Mouse (Mus musculus): ENCODE data around the gene Robo4. TPM values are rescaled to one million over a fixed set of nuclear protein-coding genes. Genes with fewer than 3 reads are reported as not detected.

The Robo4 gene
- polyA plus RNA-seq, 1 experiment from 2014 or later, result 6.5 TPM

DNA sequence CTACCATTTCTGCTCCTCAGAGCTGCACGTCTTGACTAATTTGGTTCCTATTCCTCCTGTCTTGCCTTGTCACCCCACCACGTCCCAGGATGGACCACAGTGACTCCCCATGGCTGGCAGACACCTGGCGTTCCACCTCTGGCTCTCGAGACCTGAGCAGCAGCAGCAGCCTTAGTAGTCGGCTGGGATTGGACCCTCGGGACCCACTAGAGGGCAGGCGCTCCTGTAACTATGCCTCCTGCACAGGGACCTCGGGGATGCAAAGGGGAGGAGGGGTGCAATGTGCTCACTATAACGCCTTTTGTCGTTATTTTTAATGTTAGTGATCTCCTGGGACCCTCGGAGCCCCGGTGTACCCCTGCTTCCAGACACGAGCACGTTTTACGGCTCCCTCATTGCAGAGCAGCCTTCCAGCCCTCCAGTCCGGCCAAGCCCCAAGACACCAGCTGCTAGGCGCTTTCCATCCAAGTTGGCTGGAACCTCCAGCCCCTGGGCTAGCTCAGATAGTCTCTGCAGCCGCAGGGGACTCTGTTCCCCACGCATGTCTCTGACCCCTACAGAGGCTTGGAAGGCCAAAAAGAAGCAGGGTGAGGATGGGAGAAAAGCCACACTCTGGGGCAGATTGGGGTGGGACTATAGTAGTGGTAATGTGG is 6.3 kb downstream of the Robo4 start:
- Histone ChIP-seq H3K9ac (no peak overlapping the region; the same call in 1 of the 2 replicates), H3K4me1 (replicated peaks) (peaks cover 11% of the 10 kb centered on the region), H3K4me2 (peak overlapping the region; percentile 44), H3K27me3 (0 out of 2 replicates have a peak, but pooled peaks cover 3% of the 10 kb centered on the region), H3K36me3 (no peaks in the 10 kb centered on the region), H3K4me3 (peak overlapping the region; percentile 15), H3K9me3 (no peaks in the 10 kb centered on the region), H3K27ac (no peak overlapping the region)
- peak; percentile 71 for ATAC-seq (ENCODE audit: low FRiP score)
- 8% methylated on average over 19 of the region's 19 CpGs for WGBS

GRCm38 (mm10) chr9:37409698-37410445 is 8.2 kb downstream of the Robo4 start:
- Histone ChIP-seq H3K27me3 (0 out of 2 replicates have a peak, but pooled peaks cover 3% of the 10 kb centered on the region), H3K4me1 (replicated peaks) (peaks cover 11% of the 10 kb centered on the region), H3K4me3 (no peak overlapping the region), H3K9ac (no peak overlapping the region), H3K9me3 (no peaks in the 10 kb centered on the region), H3K27ac (no peak overlapping the region), H3K4me2 (no peak overlapping the region), H3K36me3 (no peaks in the 10 kb centered on the region)
- ATAC-seq (ENCODE audit: low FRiP score), result no peak
- 78% methylated on average over 8 of the region's 8 CpGs for WGBS

DNA sequence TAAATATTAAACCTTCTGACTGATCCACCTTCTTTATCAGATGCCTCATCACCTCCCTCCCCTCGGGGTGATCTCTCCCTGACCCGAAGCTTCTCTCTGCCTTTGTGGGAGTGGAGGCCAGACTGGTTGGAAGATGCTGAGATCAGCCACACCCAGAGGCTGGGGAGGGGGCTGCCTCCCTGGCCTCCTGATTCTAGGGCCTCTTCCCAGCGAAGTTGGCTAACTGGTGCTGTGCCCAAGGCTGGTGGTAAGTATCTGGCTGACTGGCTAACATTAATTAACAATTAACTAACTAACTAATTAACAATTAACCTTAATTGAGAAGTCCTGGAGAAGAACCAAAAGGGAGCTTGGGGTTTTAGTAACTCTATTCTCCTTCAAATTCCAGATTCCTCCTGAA is 11.3 kb downstream of the Robo4 start:
- no peak for ATAC-seq (ENCODE audit: low FRiP score)
- WGBS, result 54% methylated on average over 3 of the region's 3 CpGs
- Histone ChIP-seq H3K36me3 (no peaks in the 10 kb centered on the region), H3K27ac (no peak overlapping the region), H3K9ac (no peak overlapping the region), H3K4me3 (no peak overlapping the region), H3K9me3 (no peaks in the 10 kb centered on the region), H3K4me1 (replicated peaks) (peaks cover 5% of the 10 kb centered on the region), H3K4me2 (no peak overlapping the region), H3K27me3 (0 out of 2 replicates have a peak, but pooled peaks cover 3% of the 10 kb centered on the region)

DNA sequence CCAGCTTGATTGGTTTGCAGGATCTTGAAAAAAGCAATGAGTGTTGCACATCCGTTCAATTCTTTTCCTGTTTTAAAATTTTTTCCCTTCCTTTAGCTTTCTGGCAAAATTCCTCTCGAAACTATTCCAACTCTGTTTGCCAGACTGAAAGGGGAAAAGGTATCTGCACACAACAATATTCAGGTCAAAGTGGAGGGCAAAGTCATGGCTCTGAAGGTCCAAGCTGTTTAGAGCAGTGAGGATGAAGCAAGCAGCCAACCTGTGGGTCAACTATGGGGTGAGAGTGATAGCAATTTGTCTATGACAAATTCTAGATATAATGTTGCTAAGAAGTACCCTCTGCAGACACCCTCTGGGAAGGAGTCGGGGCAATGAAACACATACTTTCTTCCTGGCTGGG is 13.0 kb downstream of the Robo4 start:
- no peak for ATAC-seq (ENCODE audit: low FRiP score)

DNA sequence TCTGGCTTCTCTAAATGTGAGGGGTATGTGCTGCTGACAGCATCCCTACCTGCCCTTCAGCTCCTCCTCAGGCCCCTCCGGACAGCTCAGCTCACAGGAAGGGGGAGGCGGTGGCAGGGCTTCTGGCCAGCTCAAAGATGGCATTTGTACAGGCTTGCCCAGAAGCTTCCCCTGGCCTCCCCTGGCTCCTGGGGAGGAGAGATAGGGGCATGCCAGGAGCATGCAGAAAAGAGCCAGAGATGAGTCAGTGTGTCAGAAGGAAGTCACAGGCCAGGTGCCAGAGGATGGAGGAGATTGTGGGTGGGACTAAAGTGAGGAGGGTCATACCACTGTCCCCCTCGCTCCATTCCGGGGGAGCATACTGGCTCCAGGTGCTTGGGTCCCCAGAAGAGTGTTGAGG is 17.1 kb downstream of the Robo4 start:
- peaks cover 19% of the 10 kb centered on the region; the same call in 1 of the 2 replicates for H3K27me3 ChIP-seq
- H3K9me3 ChIP-seq, result no peaks in the 10 kb centered on the region
- no peaks in the 10 kb centered on the region for H3K36me3 ChIP-seq
- no peak overlapping the region for H3K4me3 ChIP-seq
- no peak overlapping the region for H3K4me2 ChIP-seq
- ATAC-seq (ENCODE audit: low FRiP score), result no peak
- no peak overlapping the region for H3K27ac ChIP-seq
- H3K9ac ChIP-seq, result no peak overlapping the region
- 65% methylated on average over 4 of the region's 4 CpGs for WGBS
- H3K4me1 ChIP-seq (replicated peaks), result peaks cover 3% of the 10 kb centered on the region; the same call in 1 of the 2 replicates

More for the DNA sequence above, 13.0 kb downstream of the Robo4 start:
- Histone ChIP-seq H3K4me2 (no peak overlapping the region), H3K27me3 (0 out of 2 replicates have a peak, but pooled peaks cover 5% of the 10 kb centered on the region), H3K9ac (no peak overlapping the region), H3K36me3 (no peaks in the 10 kb centered on the region), H3K4me3 (no peak overlapping the region), H3K27ac (no peak overlapping the region), H3K9me3 (no peaks in the 10 kb centered on the region), H3K4me1 (replicated peaks) (no peaks in the 10 kb centered on the region)
- 78% methylated on average over 3 of the region's 3 CpGs for WGBS

- no peaks in the 10 kb centered on the region for H3K36me3 ChIP-seq
- WGBS, result 1% methylated on average over 27 of the region's 27 CpGs
- H3K4me2 ChIP-seq, result peak overlapping the region; percentile 52
- peaks cover 3% of the 10 kb centered on the region; the same call in 1 of the 2 replicates for H3K4me1 ChIP-seq (replicated peaks)
- H3K27me3 ChIP-seq, result peaks cover 32% of the 10 kb centered on the region
- no peaks in the 10 kb centered on the region for H3K9me3 ChIP-seq
- peak overlapping the region; percentile 28 for H3K4me3 ChIP-seq
- peak; percentile 88 for ATAC-seq (ENCODE audit: low FRiP score)
- no peak overlapping the region for H3K27ac ChIP-seq
- H3K9ac ChIP-seq, result 0 out of 2 replicates have a peak overlapping the region, but pooled peaks have one; percentile 49
These were observed 19.0 kb downstream of the Robo4 start for GRCm38 (mm10) chr9:37420676-37421075.

DNA sequence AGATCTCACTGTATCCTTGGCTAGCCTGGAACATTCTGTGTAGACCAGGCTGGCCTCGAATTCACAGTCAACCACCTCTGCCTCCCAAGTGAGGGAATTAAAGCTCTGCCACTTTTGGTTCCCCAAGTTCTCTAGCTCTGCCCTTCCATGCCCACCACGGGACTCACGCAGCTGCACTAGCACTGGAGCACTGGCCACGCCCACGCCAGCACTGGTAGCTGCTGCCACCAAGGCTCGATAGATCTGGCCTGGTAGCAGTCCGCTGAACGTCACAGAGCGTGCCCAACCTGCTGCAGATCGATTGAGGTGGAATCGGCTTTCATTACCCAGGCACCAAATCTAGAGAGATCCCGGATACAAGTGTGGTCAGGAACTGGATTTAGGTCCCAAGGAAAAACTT is 19.5 kb downstream of the Robo4 start:
- Histone ChIP-seq H3K36me3 (no peaks in the 10 kb centered on the region), H3K9ac (no peak overlapping the region), H3K4me1 (replicated peaks) (peaks cover 3% of the 10 kb centered on the region; the same call in 1 of the 2 replicates), H3K27ac (no peak overlapping the region), H3K27me3 (peaks cover 32% of the 10 kb centered on the region), H3K4me2 (peak overlapping the region; percentile 52), H3K9me3 (no peaks in the 10 kb centered on the region), H3K4me3 (peak overlapping the region; percentile 28)
- 22% methylated on average over 12 of the region's 12 CpGs for WGBS
- peak; percentile 41; the same call in 1 of the 2 replicates for ATAC-seq (ENCODE audit: low FRiP score)

GRCm38 (mm10) chr9:37429326-37429725 is 27.6 kb downstream of the Robo4 start:
- Histone ChIP-seq H3K4me1 (replicated peaks) (peaks cover 49% of the 10 kb centered on the region), H3K9ac (peak overlapping the region; percentile 11; the same call in 1 of the 2 replicates), H3K9me3 (no peaks in the 10 kb centered on the region), H3K27me3 (peaks cover 84% of the 10 kb centered on the region), H3K4me2 (peak overlapping the region; percentile 77), H3K4me3 (peak overlapping the region; percentile 26), H3K27ac (no peak overlapping the region), H3K36me3 (no peaks in the 10 kb centered on the region)
- 14% methylated on average over 26 of the region's 26 CpGs for WGBS
- ATAC-seq (ENCODE audit: low FRiP score), result no peak

GRCm38 (mm10) chr9:37430582-37430981 is 28.9 kb downstream of the Robo4 start:
- Histone ChIP-seq H3K4me2 (peak overlapping the region; percentile 77), H3K4me1 (replicated peaks) (peaks cover 57% of the 10 kb centered on the region), H3K4me3 (peak overlapping the region; percentile 44), H3K27ac (no peak overlapping the region), H3K9me3 (no peaks in the 10 kb centered on the region), H3K36me3 (no peaks in the 10 kb centered on the region), H3K27me3 (peaks cover 89% of the 10 kb centered on the region), H3K9ac (no peak overlapping the region)
- WGBS, result 1% methylated on average over 12 of the region's 12 CpGs
- ATAC-seq (ENCODE audit: low FRiP score), result peak; percentile 82

DNA sequence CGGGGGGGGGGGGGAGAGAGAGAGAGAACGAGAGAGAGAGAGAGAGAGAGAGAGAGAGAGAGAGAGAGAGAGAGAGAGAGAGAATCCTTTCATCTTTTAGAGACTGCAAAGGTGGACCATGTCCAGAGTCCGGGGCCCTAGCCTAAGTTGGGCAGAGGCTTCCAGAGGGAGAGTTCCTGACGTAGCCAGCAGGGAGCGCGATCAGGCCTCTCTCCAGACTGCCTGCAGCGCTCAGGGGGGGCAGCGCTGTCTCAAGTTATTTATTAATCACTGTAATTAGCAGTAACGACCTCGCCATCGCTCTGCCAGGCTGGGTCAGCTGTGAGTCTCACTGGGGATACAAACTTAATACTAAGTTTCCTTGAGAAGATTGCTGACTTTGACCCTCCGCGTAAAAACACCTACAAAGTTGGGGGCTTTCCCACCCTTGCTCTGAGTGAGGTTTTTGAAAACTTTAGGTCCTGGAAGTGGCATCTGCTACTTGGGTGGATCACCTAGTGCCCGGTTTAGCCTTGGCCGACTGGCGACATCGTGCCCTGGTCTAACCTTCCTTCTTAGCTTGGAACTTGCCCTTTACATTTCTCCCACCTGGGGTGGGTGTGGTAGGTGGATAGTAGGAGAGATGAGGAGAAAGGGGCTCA is 30.4 kb downstream of the Robo4 start:
- peak overlapping the region; percentile 68; the same call in 1 of the 2 replicates for H3K9ac ChIP-seq
- H3K27me3 ChIP-seq, result peaks cover 90% of the 10 kb centered on the region
- peak overlapping the region; percentile 55 for H3K27ac ChIP-seq
- peak overlapping the region; percentile 77 for H3K4me2 ChIP-seq
- H3K4me3 ChIP-seq, result peak overlapping the region; percentile 44
- 1% methylated on average over 16 of the region's 17 CpGs for WGBS
- H3K4me1 ChIP-seq (replicated peaks), result peaks cover 57% of the 10 kb centered on the region
- no peaks in the 10 kb centered on the region for H3K36me3 ChIP-seq
- no peak for ATAC-seq (ENCODE audit: low FRiP score)
- H3K9me3 ChIP-seq, result no peaks in the 10 kb centered on the region

DNA sequence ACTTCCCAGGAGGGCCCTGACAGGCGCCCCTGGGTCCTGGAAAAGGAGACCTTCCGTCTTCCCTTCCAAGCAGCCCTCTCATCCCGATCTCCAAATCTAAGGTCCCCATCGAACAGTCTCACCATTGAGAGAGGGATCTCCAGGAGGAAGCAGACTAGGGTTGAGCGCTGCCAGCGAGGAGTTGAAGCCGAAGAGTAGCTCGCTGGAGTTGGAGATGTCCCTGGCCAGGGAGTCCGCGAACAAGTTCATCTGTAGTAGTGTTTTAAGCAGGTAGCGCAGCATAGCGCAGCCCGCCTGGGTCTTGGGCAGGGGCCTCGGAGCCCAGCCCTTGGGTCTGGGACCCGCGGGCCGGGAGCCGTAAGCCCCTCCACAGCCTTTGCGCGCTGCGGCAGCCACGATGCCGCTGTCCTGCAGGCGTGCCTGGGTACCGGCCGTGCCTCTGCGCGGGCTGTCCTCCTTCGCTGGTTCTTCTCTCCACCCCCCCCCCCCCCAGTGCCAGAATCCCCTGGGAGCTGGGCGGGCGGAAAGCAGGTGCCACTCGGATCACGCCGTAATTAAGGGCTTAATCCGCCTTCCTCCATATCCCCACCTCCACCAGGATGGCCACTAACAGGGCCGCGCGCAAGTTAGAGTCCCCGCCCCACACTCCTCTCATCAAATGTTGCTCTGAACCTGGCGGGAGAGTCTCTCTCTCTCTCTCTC is 31.2 kb downstream of the Robo4 start, which contains the start of gene Robo3:
TSS of gene Robo3 (minus strand) at position 527 of the 702 bp plus-strand sequence.
- peak within 1 kb of the TSS; percentile 68 for H3K9ac ChIP-seq
- peak within 1 kb of the TSS; percentile 55 for H3K27ac ChIP-seq
- no peaks in the 10 kb centered on the region for H3K9me3 ChIP-seq
- peak within 1 kb of the TSS; percentile 77 for H3K4me2 ChIP-seq
- peak within 1 kb of the TSS; percentile 44 for H3K4me3 ChIP-seq
- peaks cover 61% of the 10 kb centered on the region for H3K4me1 ChIP-seq (replicated peaks)
- H3K27me3 ChIP-seq, result peaks cover 83% of the 10 kb centered on the region
- H3K36me3 ChIP-seq, result no peaks in the 10 kb centered on the region
- under 1% methylated on average over 36 of the region's 40 CpGs for WGBS
- ATAC-seq (ENCODE audit: low FRiP score), result peak; percentile 31; the same call in 1 of the 2 replicates
